Mouse (Mus musculus) CD8-positive naive resting alpha-beta T cell, adult 57 days (primary cell): ENCODE results near the gene Lyl1. TPM values are rescaled to one million over a fixed set of nuclear protein-coding genes. Genes with fewer than 3 reads are reported as not detected.

Experiments used
- total RNA-seq: library from RNA; stranded (reverse); gene quantifications from one replicate; pipeline ENCODE4 v1.2.4, GENCODE M21; 2023

Lyl1 gene
- total RNA-seq = 5.6 TPM

DNA sequence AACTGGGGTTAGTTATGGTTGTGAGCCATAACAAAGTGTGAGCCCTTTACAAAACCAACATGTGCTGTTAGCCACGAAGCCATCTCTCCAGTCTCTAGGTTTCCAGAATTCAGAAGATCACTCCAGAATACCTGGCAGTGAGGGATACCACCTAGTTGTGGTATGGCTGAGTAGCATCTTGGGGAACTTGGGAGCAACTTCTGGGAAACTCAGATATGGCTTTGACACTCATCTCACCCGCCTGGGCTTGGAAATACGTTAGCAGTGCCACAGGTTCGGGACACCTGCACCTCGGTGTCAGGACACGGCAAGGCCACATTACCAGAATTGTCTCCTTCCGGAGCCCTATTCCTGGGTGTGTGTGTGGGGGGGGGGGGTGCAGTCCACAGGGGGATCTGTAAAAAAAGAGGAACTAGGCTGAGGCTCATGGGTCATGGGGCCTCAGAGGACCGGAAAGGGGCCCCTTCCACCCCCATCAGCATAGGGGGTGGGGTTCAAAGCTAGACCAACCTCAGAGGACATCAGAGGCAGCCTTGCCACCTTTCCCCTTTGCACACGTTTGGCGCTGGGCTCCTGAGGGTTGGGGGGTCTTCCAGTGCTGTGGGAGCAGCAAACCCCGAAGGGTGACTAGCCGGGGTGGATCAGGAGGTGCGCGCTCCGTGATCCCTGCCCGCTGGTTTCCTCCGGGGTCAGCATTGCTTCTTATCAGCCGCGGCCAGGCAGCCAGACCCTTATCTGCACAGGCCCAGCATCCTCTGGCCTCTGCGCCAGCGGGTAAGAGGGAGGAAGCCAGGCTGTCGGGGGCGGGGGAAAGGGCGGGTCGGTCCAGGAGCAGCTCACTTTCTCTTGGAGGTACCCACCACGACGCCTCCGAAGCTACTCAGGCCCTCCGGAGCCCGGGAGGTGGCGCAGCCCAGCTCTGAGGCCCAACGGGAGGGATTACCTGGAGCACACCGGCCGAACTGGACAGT is at the start of gene Lyl1:
Gene Lyl1, plus strand, starts transcription at position 517 of the 971 bp plus-strand sequence.

DNA sequence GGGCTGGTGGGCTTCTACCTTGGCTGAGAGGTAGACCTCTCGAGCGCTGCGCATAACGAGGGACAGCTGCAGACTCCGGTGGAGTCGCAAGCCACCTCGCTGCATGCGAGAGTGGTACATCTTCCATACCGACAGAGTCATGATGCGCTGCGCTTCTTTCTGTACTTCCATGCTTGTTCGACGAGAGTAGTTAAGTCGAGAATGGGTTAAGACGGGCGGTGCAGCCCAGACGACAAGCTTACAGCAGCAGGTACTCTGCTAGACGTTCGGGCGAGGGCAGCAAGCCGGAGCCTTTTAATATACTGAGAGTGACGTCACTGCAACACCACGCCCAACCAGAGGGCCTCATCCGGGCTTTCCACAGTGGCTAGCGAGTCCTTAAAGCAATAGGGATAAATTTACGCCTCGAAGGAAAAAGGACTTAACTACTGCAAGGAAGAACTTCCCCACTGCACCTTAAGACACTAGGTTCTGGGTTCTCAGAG is 38.6 kb upstream of the Lyl1 start, which contains the start of gene Ier2:
Gene Ier2, minus strand, starts transcription at position 272 of the 485 bp plus-strand sequence.

DNA sequence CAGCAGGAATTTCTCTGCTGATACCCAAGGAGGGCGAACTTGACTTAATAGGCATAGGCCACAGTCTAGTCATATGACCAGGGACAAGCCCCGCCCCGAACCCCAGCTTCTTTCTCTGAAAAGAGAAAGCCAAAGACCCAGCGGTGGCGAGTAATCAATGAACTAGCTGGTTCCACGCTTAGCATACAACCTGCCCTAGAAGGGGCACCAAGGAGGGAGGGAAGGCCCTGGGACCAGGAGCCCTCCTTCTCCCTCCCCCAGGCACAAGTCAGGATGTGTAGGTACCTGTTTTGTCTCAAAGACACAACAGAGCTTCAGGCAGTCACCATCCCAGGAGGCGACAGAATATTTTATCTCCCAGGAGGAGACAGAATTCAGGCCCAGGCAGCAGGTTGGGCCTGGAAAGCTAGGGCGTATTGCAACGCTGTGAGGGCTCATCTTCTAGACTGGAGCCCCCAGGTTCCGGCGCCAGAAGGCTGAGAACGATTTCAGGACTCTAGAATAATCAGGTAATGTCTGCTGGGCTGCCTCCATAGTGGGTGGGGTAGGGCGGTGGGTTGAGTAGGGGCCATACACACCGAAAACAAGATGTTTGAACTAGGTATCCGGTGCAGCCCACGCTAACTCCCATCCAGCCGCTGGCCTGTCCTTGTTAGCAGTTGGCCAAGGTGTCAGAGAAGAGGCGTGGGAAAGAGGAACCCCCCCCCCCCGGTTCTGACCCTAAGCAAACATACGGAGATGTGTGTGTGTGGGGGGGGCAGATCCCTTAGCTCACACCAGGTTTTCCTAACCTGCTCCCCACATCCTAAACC is 14.9 kb upstream of the Lyl1 start, which contains the start of gene Trmt1:
Gene Trmt1, plus strand, starts transcription at position 117 of the 812 bp plus-strand sequence.

DNA sequence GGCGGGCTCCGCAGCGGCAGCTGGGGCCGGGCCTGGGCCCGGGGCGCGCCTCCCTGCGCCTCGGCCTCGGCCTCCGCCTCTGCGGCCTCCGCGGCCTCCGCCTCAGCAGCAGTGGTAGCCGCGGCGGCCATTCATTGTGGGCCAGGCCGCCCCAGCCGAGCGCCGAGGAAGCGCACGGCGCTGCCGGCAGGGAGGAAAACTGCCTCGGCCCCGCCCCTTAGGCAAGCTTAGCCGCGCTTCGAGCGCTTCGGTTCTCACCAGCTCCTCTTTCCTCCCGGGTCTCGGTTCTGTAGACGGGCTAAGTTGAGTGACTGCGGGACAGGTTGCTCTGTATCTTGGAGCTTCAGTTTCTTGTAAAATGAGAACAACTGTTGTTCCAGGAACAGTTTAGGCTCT is 13.6 kb upstream of the Lyl1 start, which contains the start of gene Nacc1:
Gene Nacc1, minus strand, starts transcription at position 158 of the 396 bp plus-strand sequence.

DNA sequence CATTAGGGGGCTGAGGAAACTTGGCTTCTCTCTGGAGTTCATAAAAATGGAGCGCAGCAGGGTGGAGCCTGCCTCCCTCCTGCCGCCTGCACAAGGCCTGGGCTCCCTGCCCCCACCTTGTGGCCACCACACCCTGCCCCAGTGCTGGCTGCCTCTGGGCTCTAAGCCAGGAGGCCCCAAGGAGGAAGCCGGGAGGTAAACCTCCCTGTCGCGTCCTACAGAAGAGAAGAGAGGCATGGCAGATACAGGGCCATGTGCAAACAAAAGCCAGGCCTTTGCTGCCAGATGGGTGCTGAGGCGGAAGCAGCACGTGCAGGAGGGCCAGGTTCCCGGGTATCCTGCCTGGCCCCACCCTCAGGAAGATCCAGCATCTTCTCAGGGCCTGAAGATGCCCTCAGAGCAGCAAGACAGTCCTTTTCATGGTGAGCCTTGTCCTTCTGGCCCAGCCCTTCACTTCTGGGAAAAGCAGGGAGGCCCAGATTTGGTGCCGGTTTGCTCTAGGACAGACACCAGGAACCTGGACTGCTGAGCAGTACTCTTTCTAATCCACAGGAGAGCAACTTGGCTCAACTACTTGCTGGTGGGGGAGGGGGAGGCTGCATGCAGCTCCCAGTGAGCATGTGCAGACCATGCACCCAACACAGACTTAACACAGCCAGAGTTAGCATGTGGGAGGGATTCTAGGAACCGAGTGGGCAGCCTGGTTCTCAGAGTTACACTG is 21.8 kb downstream of the Lyl1 start, which contains the start of gene G430095P16Rik:
Gene G430095P16Rik, plus strand, starts transcription at position 158 of the 721 bp plus-strand sequence.

Other genes with a start within 250 kb of the Lyl1 start
- gene Ier2, start 38.6 kb upstream of the Lyl1 start, total RNA-seq = 302 TPM
- gene Trmt1, start 15.2 kb upstream of the Lyl1 start, total RNA-seq = 172 TPM
- gene Nacc1, start 13.6 kb upstream of the Lyl1 start, total RNA-seq = 43.7 TPM
- 9.3 TPM for gene G430095P16Rik, start 21.6 kb downstream of the Lyl1 start, total RNA-seq
- gene Nfix, start 98.9 kb downstream of the Lyl1 start, total RNA-seq = 5.2 TPM
- gene Dand5, start 121.4 kb downstream of the Lyl1 start, total RNA-seq = 4.1 TPM
- 18.2 TPM for gene Gadd45gip1, start 130.1 kb downstream of the Lyl1 start, total RNA-seq
- gene Rad23a, start 139.2 kb downstream of the Lyl1 start, total RNA-seq = 63.9 TPM
- gene Calr, start 145.5 kb downstream of the Lyl1 start, total RNA-seq = 412 TPM
- 72.0 TPM for gene Farsa, start 155.5 kb downstream of the Lyl1 start, total RNA-seq
- 2.4 TPM for gene Syce2, start 170.7 kb downstream of the Lyl1 start, total RNA-seq
- 26.5 TPM for gene Gcdh, start 192.5 kb downstream of the Lyl1 start, total RNA-seq
- gene Klf1, start 200.5 kb downstream of the Lyl1 start, total RNA-seq = not detected
- 10.5 TPM for gene Dnase2a, start 207.1 kb downstream of the Lyl1 start, total RNA-seq
- gene Mast1, start 235.9 kb downstream of the Lyl1 start, total RNA-seq = 0.09 TPM
- gene Rtbdn, start 245.5 kb downstream of the Lyl1 start, total RNA-seq = not detected